Mouse (Mus musculus) thymus, adult 2 months (tissue): Measurements from ENCODE around the gene Cryba2. TPM values are rescaled to one million over a fixed set of nuclear protein-coding genes. Genes with fewer than 3 reads are reported as not detected.

Source experiments
- DNase-seq: peaks from one replicate; pipeline ENCODE4 v3.0.0; 2021
- H3K27ac ChIP-seq: fragments of 200-500 bp; 2 replicates; pipeline ENCODE4 v1.5.1; 2012; ENCODE audit warnings: low read length, control low read depth; ENCODE audit not compliant: control insufficient read depth, insufficient read depth
- H3K27me3 ChIP-seq: fragments of 200-500 bp; 2 replicates; pipeline ENCODE4 v1.6.1; 2012; ENCODE audit warnings: mild to moderate bottlenecking, low read length, moderate library complexity, mixed read lengths; ENCODE audit not compliant: control insufficient read depth, insufficient read depth
- H3K36me3 ChIP-seq: fragments of 200-500 bp; 2 replicates; pipeline ENCODE4 v1.6.1; 2012; ENCODE audit warnings: mild to moderate bottlenecking, low read length, moderate library complexity; ENCODE audit not compliant: control insufficient read depth, insufficient read depth
- H3K4me1 ChIP-seq: fragments of 200-500 bp; replicated peaks from 2 replicates; pipeline ENCODE4 v1.6.1; 2012; ENCODE audit warnings: low read length; ENCODE audit not compliant: control insufficient read depth, insufficient read depth
- H3K4me3 ChIP-seq: fragments of 200-500 bp; 2 replicates; pipeline ENCODE4 v1.5.1; 2012; ENCODE audit warnings: mild to moderate bottlenecking, low read length, control low read depth, moderate library complexity; ENCODE audit not compliant: control insufficient read depth, insufficient read depth
- CTCF ChIP-seq: fragments of 200-500 bp; IDR thresholded peaks from 2 replicates; pipeline ENCODE4 v1.5.1; 2012; ENCODE audit warnings: mild to moderate bottlenecking, control low read depth, low read length, moderate library complexity, borderline replicate concordance; ENCODE audit not compliant: control insufficient read depth, poor library complexity, insufficient read depth; ENCODE audit errors: extremely low read depth
- POLR2A ChIP-seq: fragments of 200-500 bp; IDR thresholded peaks from 2 replicates; pipeline ENCODE4 v1.6.1; 2012; ENCODE audit warnings: mild to moderate bottlenecking, low read length, control low read depth, moderate library complexity; ENCODE audit not compliant: control insufficient read depth, poor library complexity, insufficient read depth; ENCODE audit errors: extremely low read depth
- WGBS: fragments of 180-500 bp; shearing (Covaris S2); methylation state at CpG from one replicate; pipeline ENCODE4 v1.1.7; 2018; 5-methylcytosine and 5-hydroxymethylcytosine counted together
- polyA plus RNA-seq: library from polyadenylated mRNA; depleted of rRNA; stranded (reverse); fragments of >200 nt; gene quantifications from 2 replicates; pipeline ENCODE4 v1.2.3, GENCODE M21; 2012; rRNA removed

The Cryba2 gene
- polyA plus RNA-seq, 1 experiment = 1.5 TPM

DNA sequence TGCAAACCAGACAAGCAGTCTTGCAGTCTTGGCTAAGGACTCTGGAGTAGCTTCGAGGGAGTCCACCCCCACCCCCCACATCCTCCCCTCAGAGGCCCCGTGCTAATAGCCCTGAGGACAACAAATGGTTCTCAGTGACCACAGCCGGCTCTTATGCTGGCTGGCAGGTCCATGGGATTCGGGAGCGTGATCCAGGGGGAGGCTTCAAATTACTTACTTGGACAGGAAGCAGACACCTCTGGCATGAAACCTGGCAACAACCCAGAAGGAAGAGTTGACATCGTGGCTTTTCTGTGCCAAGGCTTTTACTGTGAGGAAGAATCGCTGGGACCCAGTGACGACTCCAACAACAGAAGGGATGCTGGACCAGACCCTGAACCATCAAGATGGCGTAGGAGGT lies 46.6 kb downstream of the Cryba2 start:
- peaks cover 3% of the 10 kb centered on the region; the same call in 1 of the 2 replicates for H3K27me3 ChIP-seq
- no peaks in the 10 kb centered on the region for H3K4me1 ChIP-seq
- H3K27ac ChIP-seq = no peak overlapping the region
- TF ChIP-seq POLR2A (no peak), CTCF (no peak)
- H3K36me3 ChIP-seq = no peaks in the 10 kb centered on the region
- no peak overlapping the region for H3K4me3 ChIP-seq
- no peak for DNase-seq
- 34% methylated on average over 9 of the region's 9 CpGs for WGBS

DNA sequence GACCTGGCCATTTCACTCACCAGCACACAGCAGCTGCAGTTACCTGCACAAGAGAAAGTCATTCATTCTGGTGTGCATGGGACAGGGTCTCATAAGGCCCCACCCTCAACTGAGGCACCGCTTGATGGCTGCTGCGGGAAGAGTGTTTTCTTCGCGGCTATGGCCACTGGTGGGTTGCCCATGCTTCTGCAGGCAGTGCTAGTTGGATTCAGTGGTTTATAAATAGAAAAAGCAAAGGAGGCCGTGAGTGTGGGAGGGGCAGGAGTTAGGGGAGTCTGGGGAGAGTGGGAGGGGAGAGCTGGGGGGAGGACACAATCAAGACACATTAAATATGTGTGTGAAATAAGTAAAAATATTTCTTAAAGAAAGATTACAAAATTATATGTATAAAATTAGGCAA lies 49.9 kb downstream of the Cryba2 start:
- WGBS = 79% methylated on average over 5 of the region's 5 CpGs

More for the DNA sequence above, 49.9 kb downstream of the Cryba2 start:
- no peak for DNase-seq
- H3K4me1 ChIP-seq = no peaks in the 10 kb centered on the region
- H3K27ac ChIP-seq = no peak overlapping the region
- H3K36me3 ChIP-seq = no peaks in the 10 kb centered on the region
- H3K4me3 ChIP-seq = no peak overlapping the region
- TF ChIP-seq POLR2A = no peak
- no peak for TF ChIP-seq CTCF
- H3K27me3 ChIP-seq = no peaks in the 10 kb centered on the region

Other genes with a start within 250 kb of the Cryba2 start
- 45.7 and 51.4 TPM in 2 replicates for gene Ttll4, start 231.4 kb downstream of the Cryba2 start, polyA plus RNA-seq
- gene Cyp27a1, start 179.6 kb downstream of the Cryba2 start, polyA plus RNA-seq = 9.5 and 10.7 TPM in 2 replicates
- 0.10 and 0.38 TPM in 2 replicates for gene Prkag3, start 143.9 kb downstream of the Cryba2 start, polyA plus RNA-seq
- gene Wnt6, start 121.3 kb downstream of the Cryba2 start, polyA plus RNA-seq = 1.8 and 1.9 TPM in 2 replicates
- gene Wnt10a, start 101.6 kb downstream of the Cryba2 start, polyA plus RNA-seq = 5.0 and 5.3 TPM in 2 replicates
- gene Cdk5r2, start 38.2 kb downstream of the Cryba2 start, polyA plus RNA-seq = 0.31 and 0.34 TPM in 2 replicates
- 0.24 and 0.26 TPM in 2 replicates for gene Fev, start 7.7 kb downstream of the Cryba2 start, polyA plus RNA-seq
- gene Cfap65, start 42.5 kb upstream of the Cryba2 start, polyA plus RNA-seq = 0.48 and 0.69 TPM in 2 replicates
- gene Ihh, start 58.5 kb upstream of the Cryba2 start, polyA plus RNA-seq = 0.75 and 0.94 TPM in 2 replicates
- gene Nhej1, start 232.1 kb upstream of the Cryba2 start, polyA plus RNA-seq = 4.7 and 5.5 TPM in 2 replicates
- 1.9 and 2.3 TPM in 2 replicates for gene Slc23a3, start 240.7 kb upstream of the Cryba2 start, polyA plus RNA-seq
- 126 and 141 TPM in 2 replicates for gene Cnppd1, start 249.6 kb upstream of the Cryba2 start, polyA plus RNA-seq
- 167 and 179 TPM in 2 replicates for gene Retreg2, start 249.6 kb upstream of the Cryba2 start, polyA plus RNA-seq